Mouse (Mus musculus) embryonic facial prominence, embryonic 13.5 days (tissue): ENCODE data around the gene Baz1a. TPM values are rescaled to one million over a fixed set of nuclear protein-coding genes. Genes with fewer than 3 reads are reported as not detected.
"Not testable (repeated sequence)": the region's sequence is repeated elsewhere in the genome, so short reads cannot be mapped to it uniquely, and the experiment has no call there.

Experiments used
- ATAC-seq: fragments of 200-750 bp; cut with Nextera tagmentation; 2 replicates; pipeline ENCODE4 v1.8.0; 2017; ENCODE audit warnings: low read depth; ENCODE audit not compliant: insufficient number of reproducible peaks, insufficient read depth, low FRiP score, low TSS enrichment
- H3K27ac ChIP-seq: fragments of 300-500 bp; sonication (generic); 2 replicates; pipeline ENCODE4 v1.5.1; 2015; ENCODE audit warnings: moderate library complexity, mild to moderate bottlenecking, inconsistent platforms
- H3K27me3 ChIP-seq: fragments of 300-500 bp; sonication (generic); 2 replicates; pipeline ENCODE4 v1.6.1; 2015; ENCODE audit warnings: mild to moderate bottlenecking, inconsistent platforms
- H3K36me3 ChIP-seq: fragments of 300-500 bp; sonication (generic); 2 replicates; pipeline ENCODE4 v1.6.1; 2015; ENCODE audit warnings: mild to moderate bottlenecking, inconsistent platforms
- H3K4me1 ChIP-seq: fragments of 300-500 bp; sonication (generic); 2 replicates; pipeline ENCODE4 v1.6.1; 2015; ENCODE audit warnings: inconsistent platforms
- H3K4me2 ChIP-seq: fragments of 300-500 bp; sonication (generic); 2 replicates; pipeline ENCODE4 v1.6.1; 2015; ENCODE audit warnings: moderate library complexity, mild to moderate bottlenecking, inconsistent platforms
- H3K4me3 ChIP-seq: fragments of 300-500 bp; sonication (generic); 2 replicates; pipeline ENCODE4 v1.5.1; 2015; ENCODE audit warnings: mild to moderate bottlenecking, inconsistent platforms
- H3K9ac ChIP-seq: fragments of 300-500 bp; sonication (generic); 2 replicates; pipeline ENCODE4 v1.6.1; 2015; ENCODE audit warnings: mild to moderate bottlenecking, inconsistent platforms
- H3K9me3 ChIP-seq: fragments of 300-500 bp; sonication (generic); 2 replicates; pipeline ENCODE4 v1.6.1; 2016; ENCODE audit warnings: inconsistent platforms
- WGBS: fragments of 180-500 bp; shearing (Covaris S2); methylation state at CpG from one replicate; pipeline ENCODE4 v1.1.7; 2015; ENCODE audit warnings: mixed read lengths; 5-methylcytosine and 5-hydroxymethylcytosine counted together
- polyA plus RNA-seq: library from polyadenylated mRNA; unstranded; fragments of >200 nt; fragmentation: Nextera tagmentation; extraction: Ambion mirVana; gene quantifications from 2 replicates; pipeline ENCODE4 v1.2.1, GENCODE M21; 2015

The Baz1a gene
- polyA plus RNA-seq, 1 experiment from 2014 or later = 31.2 TPM

- Histone ChIP-seq H3K9ac (no peak overlapping the region), H3K36me3 (no peaks in the 10 kb centered on the region), H3K27ac (no peak overlapping the region), H3K27me3 (no peaks in the 10 kb centered on the region), H3K4me3 (no peak overlapping the region), H3K9me3 (no peaks in the 10 kb centered on the region), H3K4me1 (no peaks in the 10 kb centered on the region), H3K4me2 (no peak overlapping the region)
- WGBS = 94% methylated on average over 3 of the region's 3 CpGs
- ATAC-seq = no peak
Observed at GRCm38 (mm10) chr12:55004396-55004795, 9.8 kb downstream of the Baz1a start.

GRCm38 (mm10) chr12:55003843-55004242 is 10.3 kb downstream of the Baz1a start:
- WGBS = 87% methylated on average over 5 of the region's 5 CpGs
- no peaks in the 10 kb centered on the region for H3K9me3 ChIP-seq
- no peak for ATAC-seq
- H3K9ac ChIP-seq = no peak overlapping the region
- no peak overlapping the region for H3K27ac ChIP-seq
- no peak overlapping the region for H3K4me2 ChIP-seq
- no peak overlapping the region for H3K4me3 ChIP-seq
- H3K27me3 ChIP-seq = no peaks in the 10 kb centered on the region
- no peaks in the 10 kb centered on the region for H3K36me3 ChIP-seq
- H3K4me1 ChIP-seq = no peaks in the 10 kb centered on the region

GRCm38 (mm10) chr12:55002532-55002931 is 11.6 kb downstream of the Baz1a start:
- H3K36me3 ChIP-seq, H3K4me3 ChIP-seq, H3K4me1 ChIP-seq, H3K9me3 ChIP-seq, H3K27ac ChIP-seq, H3K4me2 ChIP-seq, H3K9ac ChIP-seq, ATAC-seq, H3K27me3 ChIP-seq: not testable (repeated sequence)
- 89% methylated on average over 7 of the region's 7 CpGs for WGBS

- no peak for ATAC-seq
- H3K36me3 ChIP-seq = no peaks in the 10 kb centered on the region
- no peaks in the 10 kb centered on the region for H3K27me3 ChIP-seq
- no peaks in the 10 kb centered on the region for H3K9me3 ChIP-seq
- H3K27ac ChIP-seq = no peak overlapping the region
- no peaks in the 10 kb centered on the region for H3K4me1 ChIP-seq
- no peak overlapping the region for H3K9ac ChIP-seq
- no peak overlapping the region for H3K4me2 ChIP-seq
- no peak overlapping the region for H3K4me3 ChIP-seq
- WGBS = 85% methylated on average over 14 of the region's 14 CpGs
Observed at GRCm38 (mm10) chr12:54999016-54999690, 15.0 kb downstream of the Baz1a start.

GRCm38 (mm10) chr12:54998411-54998810 is 15.7 kb downstream of the Baz1a start:
- no peaks in the 10 kb centered on the region for H3K9me3 ChIP-seq
- no peak overlapping the region for H3K9ac ChIP-seq
- no peak overlapping the region for H3K4me3 ChIP-seq
- no peak overlapping the region for H3K27ac ChIP-seq
- no peaks in the 10 kb centered on the region for H3K27me3 ChIP-seq
- ATAC-seq = no peak
- no peak overlapping the region for H3K4me2 ChIP-seq
- WGBS = 68% methylated on average over 5 of the region's 5 CpGs
- H3K36me3 ChIP-seq = no peaks in the 10 kb centered on the region
- no peaks in the 10 kb centered on the region for H3K4me1 ChIP-seq

GRCm38 (mm10) chr12:54996979-54997474 is 17.1 kb downstream of the Baz1a start:
- Histone ChIP-seq H3K9ac (no peak overlapping the region), H3K27ac (no peak overlapping the region), H3K4me1 (no peaks in the 10 kb centered on the region), H3K4me3 (no peak overlapping the region), H3K9me3 (no peaks in the 10 kb centered on the region), H3K36me3 (no peaks in the 10 kb centered on the region), H3K4me2 (no peak overlapping the region), H3K27me3 (no peaks in the 10 kb centered on the region)
- ATAC-seq = no peak
- 79% methylated on average over 6 of the region's 6 CpGs for WGBS

- H3K9ac ChIP-seq = no peak overlapping the region
- H3K9me3 ChIP-seq = no peaks in the 10 kb centered on the region
- ATAC-seq = no peak
- no peak overlapping the region for H3K27ac ChIP-seq
- no peaks in the 10 kb centered on the region for H3K36me3 ChIP-seq
- no peak overlapping the region for H3K4me2 ChIP-seq
- H3K4me3 ChIP-seq = no peak overlapping the region
- no peaks in the 10 kb centered on the region for H3K4me1 ChIP-seq
- H3K27me3 ChIP-seq = no peaks in the 10 kb centered on the region
- 59% methylated on average over 3 of the region's 3 CpGs for WGBS
Observed at GRCm38 (mm10) chr12:54995965-54996364, 18.2 kb downstream of the Baz1a start.

GRCm38 (mm10) chr12:54994418-54994817 is 19.7 kb downstream of the Baz1a start:
- no peak overlapping the region for H3K4me2 ChIP-seq
- no peaks in the 10 kb centered on the region for H3K27me3 ChIP-seq
- H3K27ac ChIP-seq = no peak overlapping the region
- H3K4me3 ChIP-seq = no peak overlapping the region
- H3K36me3 ChIP-seq = no peaks in the 10 kb centered on the region
- no peak overlapping the region for H3K9ac ChIP-seq
- H3K9me3 ChIP-seq = no peaks in the 10 kb centered on the region
- no peak for ATAC-seq
- WGBS = 81% methylated on average over 4 of the region's 4 CpGs
- no peaks in the 10 kb centered on the region for H3K4me1 ChIP-seq

GRCm38 (mm10) chr12:54994068-54994386 is 20.1 kb downstream of the Baz1a start:
- Histone ChIP-seq H3K27me3 (no peaks in the 10 kb centered on the region), H3K36me3 (no peaks in the 10 kb centered on the region), H3K9ac (no peak overlapping the region), H3K4me3 (no peak overlapping the region), H3K9me3 (no peaks in the 10 kb centered on the region), H3K27ac (no peak overlapping the region), H3K4me2 (no peak overlapping the region), H3K4me1 (no peaks in the 10 kb centered on the region)
- 78% methylated on average over 6 of the region's 6 CpGs for WGBS
- no peak for ATAC-seq

GRCm38 (mm10) chr12:54993246-54994067 is 20.7 kb downstream of the Baz1a start:
- Histone ChIP-seq H3K9ac (no peak overlapping the region), H3K27me3 (no peaks in the 10 kb centered on the region), H3K4me2 (no peak overlapping the region), H3K4me3 (no peak overlapping the region), H3K4me1 (no peaks in the 10 kb centered on the region), H3K9me3 (no peaks in the 10 kb centered on the region), H3K27ac (no peak overlapping the region), H3K36me3 (no peaks in the 10 kb centered on the region)
- WGBS = 59% methylated on average over 16 of the region's 16 CpGs
- no peak for ATAC-seq

GRCm38 (mm10) chr12:54992814-54993213 is 21.3 kb downstream of the Baz1a start:
- no peak for ATAC-seq
- no peak overlapping the region for H3K4me2 ChIP-seq
- H3K9ac ChIP-seq = no peak overlapping the region
- no peaks in the 10 kb centered on the region for H3K9me3 ChIP-seq
- H3K27ac ChIP-seq = no peak overlapping the region
- no peak overlapping the region for H3K4me3 ChIP-seq
- H3K27me3 ChIP-seq = no peaks in the 10 kb centered on the region
- 79% methylated on average over 3 of the region's 3 CpGs for WGBS
- H3K4me1 ChIP-seq = no peaks in the 10 kb centered on the region
- no peaks in the 10 kb centered on the region for H3K36me3 ChIP-seq

- ATAC-seq = no peak
- H3K27ac ChIP-seq = no peak overlapping the region
- no peaks in the 10 kb centered on the region for H3K36me3 ChIP-seq
- H3K9ac ChIP-seq = no peak overlapping the region
- H3K4me1 ChIP-seq = peaks cover 7% of the 10 kb centered on the region; the same call in 1 of the 2 replicates
- H3K27me3 ChIP-seq = no peaks in the 10 kb centered on the region
- no peak overlapping the region for H3K4me2 ChIP-seq
- no peaks in the 10 kb centered on the region for H3K9me3 ChIP-seq
- no peak overlapping the region for H3K4me3 ChIP-seq
- 81% methylated on average over 4 of the region's 4 CpGs for WGBS
Observed at GRCm38 (mm10) chr12:54988323-54988850, 25.8 kb downstream of the Baz1a start.
